Mouse (Mus musculus) stomach, postnatal 0 days (tissue): ENCODE data around the gene Nprl3.

ENCODE experiments used
- CTCF ChIP-seq: IDR thresholded peaks from 2 replicates; pipeline ENCODE4 v1.5.1; 2016; ENCODE audit warnings: antibody characterized with exemption, low read depth, mild to moderate bottlenecking, moderate library complexity
- EP300 ChIP-seq: optimal IDR thresholded peaks from 2 replicates; pipeline ENCODE3; 2016; ENCODE audit warnings: antibody characterized with exemption

DNA sequence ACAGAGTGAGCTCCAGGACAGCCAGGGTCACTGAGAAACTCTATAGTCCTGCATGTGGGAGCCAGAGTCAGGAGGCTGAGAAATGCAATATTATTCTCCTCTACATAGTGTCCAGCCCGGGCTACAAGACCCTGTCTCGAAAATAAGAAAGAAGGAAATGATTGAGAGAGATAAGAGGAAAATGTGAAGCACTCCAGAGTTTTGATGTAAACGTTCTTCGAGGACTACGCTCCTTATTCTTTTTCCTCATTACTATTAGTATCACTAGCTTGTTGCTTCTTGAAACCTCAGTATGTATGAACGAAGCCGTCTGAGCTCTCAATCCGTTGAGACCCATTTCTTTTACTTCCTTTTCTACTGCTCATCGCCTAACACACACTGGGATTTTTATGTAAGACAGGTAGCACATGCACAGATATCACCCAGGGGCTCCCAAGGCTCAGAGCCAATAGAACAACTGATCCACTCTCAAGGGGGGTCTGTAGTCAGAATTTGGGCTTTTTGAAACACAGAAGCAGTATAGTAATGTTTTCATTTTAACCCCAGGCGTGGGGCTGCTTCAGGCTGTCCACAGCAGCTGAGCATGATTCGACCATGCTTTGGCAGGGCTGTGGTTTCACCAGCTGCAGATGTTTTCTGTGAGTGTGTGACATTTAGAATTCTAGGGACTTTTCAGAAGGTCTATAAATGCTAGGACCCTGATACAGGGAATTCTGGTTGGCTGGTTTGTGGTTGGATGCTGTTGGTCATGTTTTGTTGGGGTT lies 65.4 kb downstream of the Nprl3 start:
- TF ChIP-seq EP300, result no peak
- TF ChIP-seq CTCF, result no peak
